Mouse (Mus musculus): ENCODE measurements at regions not wholly inside any gene's neighbourhood (a gene's known extent, or its start where the extent isn't known, plus 50 kb on each side); places are given as distances from the start of the nearest gene placed in this dataset.

DNA sequence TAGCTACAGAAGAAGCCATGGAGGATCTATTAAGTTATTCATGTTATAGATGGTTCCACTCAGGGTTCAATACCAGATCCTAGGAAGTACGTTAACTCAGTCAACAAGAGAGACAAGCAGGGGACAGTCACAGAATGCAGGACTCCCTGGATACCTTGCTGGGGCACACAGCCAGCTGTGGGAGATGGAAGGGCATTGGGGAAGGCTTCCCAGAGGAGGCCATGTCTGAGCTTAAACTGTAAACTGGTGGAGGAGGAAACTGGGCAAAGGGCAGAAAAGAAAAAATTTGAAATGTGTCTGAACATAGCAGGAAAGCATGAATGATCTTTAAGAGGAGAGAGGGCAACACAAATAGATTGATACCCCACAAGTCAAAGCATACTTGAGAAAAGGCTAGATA lies 229.5 kb downstream of the Emx2 start:
- H3K27ac ChIP-seq (ENCODE audit: low read length) = no peak overlapping the region
- ATAC-seq (ENCODE audit: insufficient read depth, low FRiP score) = no peak
- WGBS = 71% methylated on average over 1 of the region's 1 CpGs

DNA sequence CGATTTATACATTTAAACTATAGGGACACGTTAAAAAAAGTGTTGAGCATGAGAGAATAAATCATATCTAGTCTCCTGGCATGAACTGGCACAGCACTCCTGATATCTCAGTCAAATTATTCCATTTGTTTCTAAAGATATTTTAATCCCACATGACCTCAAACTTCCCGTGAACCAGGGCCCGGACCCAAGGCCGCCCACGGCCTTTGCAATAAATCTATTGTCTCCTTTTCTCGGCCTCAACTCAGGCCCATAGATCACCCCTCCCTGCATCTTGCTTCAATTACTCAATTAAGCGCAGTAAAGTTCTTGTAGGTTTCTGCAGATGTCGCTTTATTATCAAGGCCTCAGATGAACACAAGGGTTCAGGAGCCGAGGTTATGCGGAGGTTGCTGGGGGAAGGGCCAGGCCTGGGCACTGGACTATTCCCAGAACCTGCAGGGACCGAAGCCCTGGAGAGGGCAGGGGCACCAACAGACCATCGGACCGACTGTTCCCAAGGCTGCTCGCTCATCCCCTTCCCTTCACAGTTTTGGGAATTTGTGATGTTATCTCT lies 233.4 kb downstream of the Emx2 start:
- Histone ChIP-seq H3K4me1 (ENCODE audit: control insufficient read depth, insufficient read depth, low read length) (no peaks in the 10 kb centered on the region), H3K36me3 (ENCODE audit: control insufficient read depth, insufficient read depth, low read length) (no peaks in the 10 kb centered on the region), H3K9me3 (replicated peaks; ENCODE audit: control insufficient read depth, low read length) (no peaks in the 10 kb centered on the region), H3K9ac (ENCODE audit: low read length) (no peak overlapping the region), H3K27ac (ENCODE audit: low read length) (no peak overlapping the region), H3K4me3 (replicated peaks; ENCODE audit: low read length) (no peak overlapping the region), H3K27me3 (ENCODE audit: control insufficient read depth, insufficient read depth, low read length) (no peaks in the 10 kb centered on the region), H3K4me2 (ENCODE audit: low read depth, low read length) (no peak overlapping the region)
- WGBS = 67% methylated on average over 15 of the region's 15 CpGs
- ATAC-seq (ENCODE audit: insufficient read depth, low FRiP score) = no peak

More for the DNA sequence above, 229.5 kb downstream of the Emx2 start:
- Histone ChIP-seq H3K27me3 (ENCODE audit: control insufficient read depth, insufficient read depth, low read length) (no peaks in the 10 kb centered on the region), H3K9me3 (replicated peaks; ENCODE audit: control insufficient read depth, low read length) (no peaks in the 10 kb centered on the region), H3K4me1 (ENCODE audit: control insufficient read depth, insufficient read depth, low read length) (no peaks in the 10 kb centered on the region), H3K36me3 (ENCODE audit: control insufficient read depth, insufficient read depth, low read length) (no peaks in the 10 kb centered on the region), H3K9ac (ENCODE audit: low read length) (no peak overlapping the region), H3K4me2 (ENCODE audit: low read depth, low read length) (no peak overlapping the region), H3K4me3 (replicated peaks; ENCODE audit: low read length) (no peak overlapping the region)

DNA sequence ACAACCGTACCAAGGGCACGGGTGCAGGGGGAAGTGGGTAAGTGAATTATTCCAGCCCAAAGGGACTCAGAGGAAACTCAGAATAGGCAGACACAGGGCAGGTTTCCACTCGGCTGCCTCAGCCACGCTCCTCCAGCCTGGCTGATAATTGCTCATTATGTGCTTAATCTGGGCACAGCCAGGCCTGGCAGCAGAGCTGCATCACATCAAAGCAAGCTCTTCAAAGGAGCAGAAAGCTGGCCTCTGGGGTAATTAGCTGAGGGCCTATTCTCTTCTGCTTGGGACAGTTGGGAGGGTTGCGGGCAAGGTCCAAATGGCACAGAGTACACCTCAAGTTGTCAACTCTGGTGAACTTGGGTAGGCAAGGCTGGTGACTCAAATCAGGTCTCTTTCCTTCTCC lies 239.5 kb downstream of the Emx2 start:
- Histone ChIP-seq H3K4me3 (replicated peaks; ENCODE audit: low read length) (no peak overlapping the region), H3K4me2 (ENCODE audit: low read depth, low read length) (no peak overlapping the region), H3K36me3 (ENCODE audit: control insufficient read depth, insufficient read depth, low read length) (no peaks in the 10 kb centered on the region), H3K27ac (ENCODE audit: low read length) (no peak overlapping the region), H3K9me3 (replicated peaks; ENCODE audit: control insufficient read depth, low read length) (no peaks in the 10 kb centered on the region), H3K27me3 (ENCODE audit: control insufficient read depth, insufficient read depth, low read length) (no peaks in the 10 kb centered on the region), H3K4me1 (ENCODE audit: control insufficient read depth, insufficient read depth, low read length) (no peaks in the 10 kb centered on the region), H3K9ac (ENCODE audit: low read length) (no peak overlapping the region)
- ATAC-seq (ENCODE audit: insufficient read depth, low FRiP score) = no peak
- WGBS = 68% methylated on average over 5 of the region's 5 CpGs

DNA sequence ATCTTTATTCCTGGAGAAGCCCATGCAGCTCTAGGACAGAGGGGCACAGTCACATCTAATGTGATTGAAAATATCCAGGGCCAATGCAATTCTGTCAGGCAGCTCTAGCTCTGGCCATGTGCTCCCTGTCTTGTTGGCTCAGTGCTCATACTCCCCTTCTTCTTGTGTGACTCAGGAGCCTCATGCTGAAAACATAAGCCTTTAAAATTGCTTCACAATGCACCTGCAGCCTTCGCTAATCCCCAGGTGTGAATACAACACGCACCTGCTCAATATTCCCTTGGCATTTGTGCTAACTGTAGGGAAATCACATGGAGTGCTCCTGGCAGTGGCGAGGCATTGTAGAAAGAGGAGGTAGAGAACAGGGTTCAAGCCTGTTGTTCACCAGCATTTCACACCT lies 242.0 kb downstream of the Emx2 start:
- no peaks in the 10 kb centered on the region for H3K27me3 ChIP-seq (ENCODE audit: control insufficient read depth, insufficient read depth, low read length)
- 55% methylated on average over 3 of the region's 3 CpGs for WGBS
- no peak for ATAC-seq (ENCODE audit: insufficient read depth, low FRiP score)

DNA sequence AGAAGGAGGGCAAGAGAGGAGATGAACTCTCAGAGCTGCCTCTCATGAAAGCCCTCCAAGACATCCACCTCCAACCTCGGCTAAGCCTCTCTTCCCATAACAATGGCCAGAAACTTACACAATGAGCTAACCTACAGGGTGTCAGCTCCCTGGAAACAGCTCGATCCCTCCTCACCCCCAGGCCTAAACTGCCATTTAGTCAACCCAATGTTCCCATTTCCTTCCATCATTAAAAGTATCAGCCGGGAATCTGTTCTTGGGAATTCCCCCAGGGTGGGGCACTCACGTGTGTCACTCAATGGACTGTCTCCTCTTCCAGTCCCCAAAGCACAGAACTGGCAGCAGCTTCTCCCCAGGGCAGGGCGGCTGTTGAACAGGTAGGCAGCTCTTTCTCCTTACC lies 236.3 kb downstream of the Rab11fip2 start:
- WGBS = 67% methylated on average over 5 of the region's 5 CpGs
- H3K9ac ChIP-seq (ENCODE audit: low read length) = no peak overlapping the region

More for the DNA sequence above, 242.0 kb downstream of the Emx2 start:
- no peak overlapping the region for H3K4me3 ChIP-seq (replicated peaks; ENCODE audit: low read length)
- H3K36me3 ChIP-seq (ENCODE audit: control insufficient read depth, insufficient read depth, low read length) = no peaks in the 10 kb centered on the region
- H3K9me3 ChIP-seq (replicated peaks; ENCODE audit: control insufficient read depth, low read length) = no peaks in the 10 kb centered on the region
- H3K4me1 ChIP-seq (ENCODE audit: control insufficient read depth, insufficient read depth, low read length) = no peaks in the 10 kb centered on the region
- H3K4me2 ChIP-seq (ENCODE audit: low read depth, low read length) = no peak overlapping the region
- no peak overlapping the region for H3K9ac ChIP-seq (ENCODE audit: low read length)
- no peak overlapping the region for H3K27ac ChIP-seq (ENCODE audit: low read length)

DNA sequence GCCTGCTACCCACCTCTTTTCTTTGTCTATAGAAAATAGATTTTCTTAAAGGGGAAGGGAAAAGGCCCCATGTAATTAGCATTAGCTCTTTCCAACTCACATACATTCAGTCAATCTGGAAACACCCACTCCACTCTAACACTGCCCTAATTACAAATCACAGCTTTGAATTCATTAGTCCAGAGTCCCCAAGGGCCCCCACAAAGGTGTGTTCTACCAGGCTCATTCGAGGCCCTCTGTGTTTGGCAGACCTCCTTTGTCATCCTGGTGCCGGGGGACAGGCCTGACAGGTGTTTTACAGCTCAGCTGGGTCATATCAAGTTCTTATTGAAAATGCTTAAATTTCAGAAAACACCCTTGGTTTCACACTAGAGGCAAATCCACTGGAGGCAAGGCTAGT lies 234.3 kb downstream of the Rab11fip2 start:
- Histone ChIP-seq H3K27me3 (ENCODE audit: control insufficient read depth, insufficient read depth, low read length) (no peaks in the 10 kb centered on the region), H3K27ac (ENCODE audit: low read length) (no peak overlapping the region), H3K9ac (ENCODE audit: low read length) (no peak overlapping the region), H3K4me2 (ENCODE audit: low read depth, low read length) (no peak overlapping the region), H3K4me3 (replicated peaks; ENCODE audit: low read length) (no peak overlapping the region), H3K9me3 (replicated peaks; ENCODE audit: control insufficient read depth, low read length) (no peaks in the 10 kb centered on the region), H3K36me3 (ENCODE audit: control insufficient read depth, insufficient read depth, low read length) (no peaks in the 10 kb centered on the region), H3K4me1 (ENCODE audit: control insufficient read depth, insufficient read depth, low read length) (no peaks in the 10 kb centered on the region)
- 29% methylated on average over 2 of the region's 2 CpGs for WGBS
- no peak for ATAC-seq (ENCODE audit: insufficient read depth, low FRiP score)

More for the DNA sequence above, 236.3 kb downstream of the Rab11fip2 start:
- Histone ChIP-seq H3K36me3 (ENCODE audit: control insufficient read depth, insufficient read depth, low read length) (no peaks in the 10 kb centered on the region), H3K4me2 (ENCODE audit: low read depth, low read length) (no peak overlapping the region), H3K27ac (ENCODE audit: low read length) (no peak overlapping the region), H3K9me3 (replicated peaks; ENCODE audit: control insufficient read depth, low read length) (no peaks in the 10 kb centered on the region), H3K27me3 (ENCODE audit: control insufficient read depth, insufficient read depth, low read length) (no peaks in the 10 kb centered on the region), H3K4me1 (ENCODE audit: control insufficient read depth, insufficient read depth, low read length) (no peaks in the 10 kb centered on the region), H3K4me3 (replicated peaks; ENCODE audit: low read length) (no peak overlapping the region)
- ATAC-seq (ENCODE audit: insufficient read depth, low FRiP score) = no peak

DNA sequence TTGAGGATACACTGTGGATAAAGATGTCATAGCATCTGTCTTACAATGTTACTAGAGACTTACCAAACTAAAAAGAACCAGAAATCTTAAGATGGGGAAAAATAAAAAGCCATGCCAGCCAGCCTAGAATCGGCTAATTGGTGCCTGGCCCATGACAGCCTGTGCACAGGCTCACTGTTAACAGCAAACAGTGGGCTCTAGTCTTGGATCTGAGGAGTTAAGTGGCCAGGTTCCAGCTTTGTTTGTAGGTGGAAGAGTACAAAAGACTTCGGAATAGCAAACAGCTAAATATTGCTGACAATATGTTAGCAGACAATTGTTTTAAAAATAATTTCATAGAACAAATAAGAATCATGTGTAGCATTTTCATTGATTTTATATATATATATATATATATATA lies 228.4 kb downstream of the Rab11fip2 start:
- no peak for ATAC-seq (ENCODE audit: insufficient read depth, low FRiP score)
- 82% methylated on average over 2 of the region's 2 CpGs for WGBS
- H3K36me3 ChIP-seq (ENCODE audit: control insufficient read depth, insufficient read depth, low read length) = no peaks in the 10 kb centered on the region

DNA sequence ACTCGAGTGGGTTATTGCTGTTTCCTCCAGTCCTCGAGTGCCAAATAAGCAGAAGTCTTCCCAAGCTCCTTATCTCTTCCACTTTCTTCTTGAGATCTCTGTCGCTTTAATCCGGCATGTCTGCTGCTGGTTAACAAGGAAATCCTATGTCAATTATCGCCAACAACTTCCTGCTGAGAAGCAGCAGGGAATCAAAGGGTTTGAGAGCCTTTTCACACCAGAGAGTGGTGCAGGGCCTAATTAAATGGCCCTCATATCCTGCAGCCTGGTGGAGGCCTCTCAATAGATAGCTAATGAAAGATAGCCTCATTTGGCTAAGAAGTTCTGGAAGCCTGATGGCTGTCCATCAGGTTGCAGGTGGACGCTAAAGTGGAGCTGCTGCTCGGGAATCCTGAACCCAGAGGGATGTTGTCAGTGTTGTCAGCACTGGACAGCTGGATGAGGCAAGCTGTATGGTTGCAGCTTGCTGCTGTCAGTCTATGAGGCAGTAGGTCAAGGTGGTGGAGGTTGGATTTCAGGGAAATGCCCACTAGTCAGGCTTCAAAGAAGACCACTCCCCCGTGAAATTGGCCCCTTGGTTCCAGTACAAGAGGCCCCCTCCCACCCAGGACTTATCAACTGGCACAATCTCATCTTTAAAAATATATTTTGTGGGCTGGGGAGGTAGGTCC lies 225.5 kb downstream of the Rab11fip2 start:
- Histone ChIP-seq H3K36me3 (ENCODE audit: control insufficient read depth, insufficient read depth, low read length) (no peaks in the 10 kb centered on the region), H3K4me2 (ENCODE audit: low read depth, low read length) (no peak overlapping the region), H3K27me3 (ENCODE audit: control insufficient read depth, insufficient read depth, low read length) (no peaks in the 10 kb centered on the region), H3K27ac (ENCODE audit: low read length) (no peak overlapping the region), H3K9me3 (replicated peaks; ENCODE audit: control insufficient read depth, low read length) (no peaks in the 10 kb centered on the region), H3K9ac (ENCODE audit: low read length) (no peak overlapping the region), H3K4me1 (ENCODE audit: control insufficient read depth, insufficient read depth, low read length) (no peaks in the 10 kb centered on the region), H3K4me3 (replicated peaks; ENCODE audit: low read length) (no peak overlapping the region)
- ATAC-seq (ENCODE audit: insufficient read depth, low FRiP score) = no peak
- 20% methylated on average over 8 of the region's 8 CpGs for WGBS

More for the DNA sequence above, 228.4 kb downstream of the Rab11fip2 start:
- Histone ChIP-seq H3K4me2 (ENCODE audit: low read depth, low read length) (no peak overlapping the region), H3K9me3 (replicated peaks; ENCODE audit: control insufficient read depth, low read length) (no peaks in the 10 kb centered on the region), H3K9ac (ENCODE audit: low read length) (no peak overlapping the region), H3K27ac (ENCODE audit: low read length) (no peak overlapping the region), H3K4me3 (replicated peaks; ENCODE audit: low read length) (no peak overlapping the region), H3K4me1 (ENCODE audit: control insufficient read depth, insufficient read depth, low read length) (no peaks in the 10 kb centered on the region), H3K27me3 (ENCODE audit: control insufficient read depth, insufficient read depth, low read length) (no peaks in the 10 kb centered on the region)

DNA sequence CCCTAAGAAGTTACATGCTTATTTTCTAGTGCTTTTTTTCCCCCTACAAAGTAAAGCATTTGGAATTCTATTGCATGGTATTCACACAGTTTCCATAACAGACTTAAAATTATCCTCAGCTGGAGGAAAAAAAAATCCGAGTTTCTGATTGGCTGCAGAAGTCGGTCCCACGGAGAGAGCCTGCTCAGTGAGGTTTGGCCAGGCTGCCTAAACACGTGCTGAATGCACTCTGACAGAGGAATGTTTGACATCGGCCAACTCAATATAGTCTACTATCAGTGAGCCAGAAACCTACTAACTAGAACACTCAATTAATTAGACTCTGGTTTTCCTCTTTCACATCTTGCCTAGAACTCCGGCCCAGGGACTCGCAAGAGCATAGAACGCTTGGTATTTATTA lies 204.9 kb downstream of the Rab11fip2 start:
- Histone ChIP-seq H3K4me3 (replicated peaks; ENCODE audit: low read length) (no peak overlapping the region), H3K36me3 (ENCODE audit: control insufficient read depth, insufficient read depth, low read length) (no peaks in the 10 kb centered on the region), H3K4me2 (ENCODE audit: low read depth, low read length) (no peak overlapping the region), H3K9ac (ENCODE audit: low read length) (no peak overlapping the region), H3K27me3 (ENCODE audit: control insufficient read depth, insufficient read depth, low read length) (no peaks in the 10 kb centered on the region), H3K4me1 (ENCODE audit: control insufficient read depth, insufficient read depth, low read length) (no peaks in the 10 kb centered on the region), H3K27ac (ENCODE audit: low read length) (no peak overlapping the region), H3K9me3 (replicated peaks; ENCODE audit: control insufficient read depth, low read length) (no peaks in the 10 kb centered on the region)
- 60% methylated on average over 8 of the region's 8 CpGs for WGBS
- no peak for ATAC-seq (ENCODE audit: insufficient read depth, low FRiP score)
